In genomic region chr13:39928573-39928972, GRCm38 (mm10) we compare ENCODE assay signal across 25 mouse cellular contexts.
"Had no signal": no experiment of that assay in that cellular context is flagged by ENCODE, and none has a peak within 500 bp of the region (broad histone marks: within the 10 kb centered on the region; RNA-seq: fewer than 3 reads in every experiment).

No protein-coding gene starts in this region.

- H3K4me1 ChIP-seq: heart, embryonic 13.5 days; heart, embryonic 15.5 days; hindbrain, embryonic 13.5 days; hindbrain, embryonic 15.5 days; kidney, embryonic 15.5 days; limb, embryonic 13.5 days; limb, embryonic 15.5 days; liver, embryonic 12.5 days had no signal

- H3K9me3 ChIP-seq: heart, embryonic 13.5 days; heart, embryonic 15.5 days; hindbrain, embryonic 13.5 days; hindbrain, embryonic 15.5 days; kidney, embryonic 15.5 days; limb, embryonic 13.5 days; limb, embryonic 15.5 days; liver, embryonic 12.5 days had no signal

- H3K9ac ChIP-seq: heart, embryonic 13.5 days; heart, embryonic 15.5 days; hindbrain, embryonic 13.5 days; hindbrain, embryonic 15.5 days; kidney, embryonic 15.5 days; limb, embryonic 13.5 days; limb, embryonic 15.5 days; liver, embryonic 12.5 days; liver, embryonic 14.5 days had no signal

- H3K27me3 ChIP-seq: heart, embryonic 13.5 days; heart, embryonic 15.5 days; hindbrain, embryonic 13.5 days; hindbrain, embryonic 15.5 days; kidney, embryonic 15.5 days; limb, embryonic 13.5 days; limb, embryonic 15.5 days; liver, embryonic 12.5 days had no signal

- H3K4me3 ChIP-seq: heart, adult 2 months; heart, embryonic 13.5 days; heart, embryonic 15.5 days; hindbrain, embryonic 13.5 days; hindbrain, embryonic 15.5 days; kidney, embryonic 15.5 days; limb, embryonic 13.5 days; limb, embryonic 15.5 days; liver, embryonic 12.5 days had no signal

- H3K36me3 ChIP-seq: heart, embryonic 13.5 days; heart, embryonic 15.5 days; hindbrain, embryonic 13.5 days; hindbrain, embryonic 15.5 days; kidney, embryonic 15.5 days; limb, embryonic 13.5 days; limb, embryonic 15.5 days; liver, embryonic 12.5 days had no signal

- DNase-seq: gastrocnemius, postnatal 14 days; gastrocnemius, postnatal 36 days; heart, adult 11 months; heart, adult 2 months; heart, postnatal 14 days; heart, postnatal 36 days; kidney, adult 11 months; kidney, adult 2 months; kidney, adult 9 months; kidney, postnatal 14 days; kidney, postnatal 36 days; layer of hippocampus, adult 9-11 months; layer of hippocampus, postnatal 36 days; left cerebral cortex, postnatal 4 days had no signal

- H3K27ac ChIP-seq: heart, adult 2 months; heart, embryonic 13.5 days; heart, embryonic 15.5 days; hindbrain, embryonic 13.5 days; hindbrain, embryonic 15.5 days; hindbrain, postnatal 0 days; kidney, embryonic 15.5 days; kidney, postnatal 0 days; limb, embryonic 13.5 days; limb, embryonic 15.5 days; liver, embryonic 12.5 days; liver, embryonic 14.5 days had no signal
